Mouse (Mus musculus): Measurements from ENCODE around the gene Fkbp14.

Fkbp14 gene

DNA sequence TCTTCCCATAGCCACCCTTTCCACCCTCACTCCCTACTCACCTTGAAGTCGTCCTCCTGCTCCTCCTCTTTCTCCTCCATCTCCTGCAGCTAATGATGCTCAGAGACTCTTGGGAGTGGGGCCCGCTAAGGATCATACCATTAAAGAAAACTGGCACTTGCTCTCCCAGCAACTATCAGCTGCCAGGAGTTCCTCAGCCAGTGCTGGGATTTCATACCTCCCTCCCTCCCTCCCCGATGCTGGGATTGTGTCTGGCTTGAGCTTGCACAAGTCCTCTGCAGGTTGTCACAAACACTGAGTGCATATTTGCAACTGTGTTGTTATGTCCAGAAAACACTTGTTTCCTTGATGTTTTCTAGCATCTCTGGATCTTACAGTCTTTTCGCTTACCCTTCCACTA, at the start of gene Fkbp14:
Fkbp14 (minus strand) TSS at position 101 of the 400 bp plus-strand sequence.
- DNase-seq: no peak

DNA sequence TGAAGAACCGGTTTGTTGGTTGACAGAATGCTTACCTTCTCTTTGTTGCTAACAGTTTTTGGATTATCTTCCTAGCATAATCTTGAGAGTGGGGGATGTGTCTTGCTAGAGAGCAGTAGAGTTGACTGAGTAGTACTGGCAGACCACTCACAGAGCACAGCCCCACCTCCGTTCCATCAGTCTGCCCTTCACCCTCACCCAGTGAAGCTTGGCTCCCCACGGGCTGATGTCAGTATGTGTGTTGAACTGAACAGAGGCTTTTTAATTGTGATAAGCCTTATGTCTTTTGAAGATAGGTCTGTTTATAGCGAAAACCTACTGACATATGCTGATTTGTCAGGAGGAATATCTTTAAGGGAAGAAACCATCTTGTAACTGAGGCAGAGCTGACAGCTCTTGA, 46.1 kb upstream of the Fkbp14 start:
- DNase-seq: no peak

GRCm38 (mm10) chr6:54641953-54642352, 44.8 kb upstream of the Fkbp14 start:
- no peak for DNase-seq

DNA sequence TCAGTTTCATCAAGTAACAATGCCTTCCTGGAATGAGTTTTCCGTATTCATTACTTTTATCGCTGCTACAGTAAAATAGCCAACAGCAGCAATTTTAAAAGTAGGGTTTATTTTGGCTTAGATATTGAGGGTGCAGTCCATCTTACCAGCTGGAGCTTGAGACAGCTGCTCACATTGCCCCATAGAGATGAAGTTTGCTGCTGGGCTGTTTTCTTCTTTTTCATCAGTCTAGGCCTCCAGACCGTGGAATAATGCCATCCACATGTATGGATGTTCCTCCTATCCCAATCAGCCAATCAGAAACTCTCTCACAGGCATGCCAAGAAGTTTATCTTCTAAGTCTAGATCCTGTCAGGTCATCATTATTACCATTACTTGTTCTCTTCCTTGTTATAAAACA, 42.8 kb upstream of the Fkbp14 start:
- no peak for DNase-seq

DNA sequence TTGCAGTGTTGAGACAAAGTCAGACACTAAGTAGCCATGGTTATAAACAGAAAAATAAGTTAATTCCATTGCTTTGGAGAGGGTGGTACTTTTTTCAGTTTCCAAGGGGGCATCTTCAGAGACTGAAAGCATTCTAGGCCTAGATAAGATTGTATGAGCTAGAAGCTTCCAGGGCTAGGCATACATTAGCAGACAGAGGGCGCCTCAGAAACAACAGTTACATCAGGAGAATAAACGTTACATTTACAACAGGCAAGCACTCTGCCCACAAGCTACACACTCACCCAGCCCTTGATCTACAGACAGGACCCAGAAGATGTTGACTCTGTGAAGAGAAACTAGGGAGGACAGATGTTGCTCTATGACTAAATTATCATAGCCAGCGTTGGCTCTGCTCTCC, 34.4 kb upstream of the Fkbp14 start:
- no peak for DNase-seq

DNA sequence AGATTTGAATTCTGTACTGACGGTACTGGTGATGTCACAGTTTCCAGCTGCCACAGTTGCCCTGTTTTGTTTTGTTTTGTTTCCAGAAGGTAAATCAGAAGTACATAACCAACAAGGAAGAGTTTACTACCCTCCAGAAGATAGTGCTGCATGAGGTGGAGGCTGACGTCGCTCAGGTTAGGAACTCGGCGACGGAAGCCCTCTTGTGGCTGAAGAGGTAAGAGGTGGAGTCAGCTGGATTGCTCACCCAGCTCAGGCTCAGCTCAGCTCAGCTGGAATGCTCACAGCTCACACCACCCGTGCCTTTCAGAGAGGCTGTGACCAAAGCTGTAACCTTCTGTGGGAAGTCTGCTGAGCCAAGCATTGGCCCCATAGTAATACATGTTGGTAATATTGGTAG, 32.6 kb upstream of the Fkbp14 start:
- DNase-seq: peak; percentile 26

DNA sequence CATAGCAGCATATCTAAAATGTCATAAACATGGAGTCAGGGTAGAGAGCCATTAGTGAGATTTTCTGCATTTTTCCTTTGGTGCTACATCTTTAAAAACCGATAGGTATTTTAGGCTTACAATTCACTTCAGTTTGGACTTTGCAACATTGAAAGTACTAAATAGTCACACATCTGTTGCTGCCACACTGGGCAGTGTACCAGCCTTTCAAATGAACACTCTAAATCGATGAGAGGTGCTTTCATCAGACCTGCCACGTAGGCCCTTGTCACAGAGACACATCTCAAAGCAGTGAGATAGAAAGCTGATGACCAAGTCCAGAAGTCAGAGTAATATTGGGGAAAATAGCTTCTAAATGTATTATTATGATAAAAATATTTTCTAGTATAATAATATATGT, 31.3 kb upstream of the Fkbp14 start:
- no peak for DNase-seq

GRCm38 (mm10) chr6:54620357-54620756, 23.2 kb upstream of the Fkbp14 start:
- no peak for DNase-seq

DNA sequence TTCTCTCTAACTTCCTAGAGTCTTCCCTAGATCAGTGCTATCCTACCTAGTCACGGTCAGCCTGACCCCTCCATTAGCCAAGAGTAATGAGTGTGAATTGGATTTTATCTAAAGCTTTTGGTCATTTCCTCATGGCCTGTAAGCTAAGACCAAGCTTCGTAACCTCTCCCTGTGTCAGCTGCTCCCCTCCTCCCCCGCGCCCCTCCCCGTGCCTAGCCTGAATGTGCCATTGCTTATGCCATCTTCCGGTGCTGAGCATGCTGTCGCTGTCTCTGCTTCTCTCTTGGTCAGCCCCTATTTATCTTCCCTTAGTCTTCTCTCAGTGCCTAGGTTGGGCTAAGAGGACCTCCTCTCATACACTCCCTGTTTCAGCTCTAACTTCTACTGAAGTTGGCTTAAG, 22.4 kb upstream of the Fkbp14 start:
- DNase-seq: no peak

DNA sequence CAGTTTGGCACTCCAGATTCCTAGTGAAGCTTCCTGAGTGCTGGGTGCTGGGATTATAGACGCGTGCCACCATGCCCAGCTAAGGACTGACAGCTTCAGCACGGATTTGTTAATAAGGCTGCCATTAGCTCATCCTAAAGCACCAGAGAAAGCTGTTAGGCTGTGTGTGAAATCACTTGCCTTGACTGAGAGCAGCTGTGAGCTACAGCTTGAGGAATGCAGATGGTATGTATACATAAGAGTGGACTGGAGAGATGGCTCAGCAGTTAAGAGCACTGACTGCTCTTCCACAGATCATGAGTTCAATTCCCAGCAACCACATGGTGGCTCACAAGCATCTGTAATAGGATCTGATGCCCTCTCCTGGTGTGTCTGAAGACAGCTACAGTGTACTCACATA, 20.3 kb upstream of the Fkbp14 start:
- DNase-seq: no peak

GRCm38 (mm10) chr6:54606241-54606640, 9.1 kb upstream of the Fkbp14 start:
- DNase-seq: no peak

DNA sequence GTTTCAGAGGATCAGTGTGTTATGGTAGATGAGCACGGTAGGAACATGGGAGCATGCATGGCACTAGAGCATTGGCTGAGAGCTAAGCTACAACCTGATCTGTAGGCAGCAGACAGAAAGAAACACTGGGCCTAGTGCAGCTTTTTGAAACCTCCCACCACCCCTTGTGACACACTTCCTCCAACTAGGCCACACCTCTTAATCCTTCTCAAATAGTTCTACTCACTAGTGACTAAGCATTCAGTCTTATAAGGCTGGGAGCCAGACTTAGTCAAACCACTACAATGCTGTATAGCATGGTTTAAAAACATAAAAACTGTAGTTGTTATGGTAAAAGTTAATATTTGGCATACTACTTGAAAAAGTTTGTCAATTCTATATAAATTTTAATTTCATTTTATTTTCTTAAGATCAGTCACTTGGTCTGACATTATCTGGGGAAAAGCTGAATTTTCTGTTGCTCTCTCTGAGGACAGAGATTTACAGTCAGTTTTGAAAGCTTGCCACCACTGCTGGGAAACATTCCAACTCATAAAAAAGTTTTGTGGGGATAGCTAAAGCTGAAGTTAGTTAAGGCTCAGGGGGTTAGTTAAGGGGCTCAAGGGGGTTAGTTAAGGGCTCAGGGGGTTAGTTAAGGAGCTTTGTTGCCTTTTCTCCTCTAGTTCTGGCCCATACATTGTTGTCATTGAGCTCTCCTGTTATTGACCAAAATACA, 7.0 kb upstream of the Fkbp14 start:
- no peak for DNase-seq

DNA sequence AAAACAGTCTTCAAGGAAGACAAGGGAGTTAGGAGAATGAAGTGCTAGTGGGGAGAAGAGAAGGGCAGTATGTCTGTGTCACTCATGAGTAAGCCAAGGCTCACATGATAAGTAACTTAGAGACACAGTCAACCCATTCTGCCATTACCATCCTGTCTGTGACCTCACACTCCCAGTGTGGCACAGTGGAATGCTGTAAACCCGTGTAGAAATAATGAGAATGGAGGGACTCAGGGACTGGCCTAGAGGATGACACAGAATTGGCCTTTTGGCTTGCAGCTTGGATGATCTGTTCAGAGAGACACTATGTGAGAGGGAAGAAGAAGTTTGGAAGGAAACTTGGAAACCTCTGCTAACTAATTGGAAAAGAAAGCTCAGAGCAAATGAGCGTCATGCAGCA, 5.8 kb upstream of the Fkbp14 start:
- no peak for DNase-seq

DNA sequence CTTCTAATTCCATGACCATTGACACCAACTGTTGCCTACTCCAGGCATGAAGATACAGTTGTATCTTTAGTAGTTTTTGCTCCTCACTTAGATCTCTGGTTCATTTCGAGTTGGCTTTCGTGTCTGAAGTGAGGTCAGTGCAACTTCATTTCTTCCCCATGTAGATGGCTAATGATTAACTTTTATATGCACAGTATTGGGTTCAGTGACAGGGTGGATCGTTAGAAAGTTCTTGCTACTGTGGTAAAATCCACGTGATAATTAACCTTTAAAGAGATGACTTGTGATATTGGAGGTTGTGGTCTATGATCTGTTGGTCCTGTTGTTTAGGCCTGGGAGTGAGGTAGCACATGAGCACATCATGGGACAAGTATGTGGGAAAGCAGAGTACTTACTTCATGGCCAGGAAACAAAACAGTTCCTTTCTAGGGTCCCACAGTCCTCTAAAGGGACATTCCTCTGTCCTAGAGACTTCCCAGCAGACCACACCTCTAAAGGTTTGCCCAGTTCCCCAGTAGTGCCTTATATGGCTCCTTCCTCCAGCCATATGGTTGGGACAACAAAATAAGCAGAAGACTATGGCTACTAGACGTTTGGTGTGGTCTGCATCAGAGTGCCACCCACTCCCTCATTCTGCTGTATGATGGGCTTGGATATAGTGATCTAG, 3.7 kb upstream of the Fkbp14 start:
- no peak for DNase-seq

- DNase-seq: no peak
These were observed 603 bp upstream of the Fkbp14 start for GRCm38 (mm10) chr6:54597711-54598110.

DNA sequence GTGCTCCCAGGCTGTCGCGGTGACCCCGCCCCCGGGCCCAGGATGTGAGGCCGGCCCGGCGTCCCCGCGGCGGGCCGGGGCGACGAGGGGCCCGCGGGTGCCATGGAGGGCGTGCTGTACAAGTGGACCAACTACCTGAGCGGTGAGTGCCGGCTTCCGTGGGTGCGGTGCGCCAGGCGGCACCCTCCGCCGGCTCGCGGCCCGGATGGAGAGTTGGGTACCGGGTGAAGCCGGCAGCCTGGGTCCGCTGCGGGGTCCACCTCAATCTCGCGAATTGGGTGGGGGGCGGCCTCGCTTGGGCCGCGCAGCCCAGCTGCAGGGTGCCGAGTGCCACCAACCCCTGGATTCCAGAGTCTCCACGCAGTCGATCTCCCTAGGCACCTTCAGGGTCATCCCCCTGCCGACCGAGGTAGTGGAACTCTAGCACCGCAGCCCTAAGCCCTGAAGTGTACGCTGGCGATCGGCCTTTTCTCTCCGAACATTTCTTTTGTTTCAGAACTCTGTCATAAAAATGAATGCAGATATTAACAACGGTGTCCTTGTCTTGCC, 1.7 kb downstream of the Fkbp14 start:
- no peak for DNase-seq

- DNase-seq: peak; percentile 92
These were observed 2.4 kb downstream of the Fkbp14 start, which contains the start of gene Plekha8 for GRCm38 (mm10) chr6:54594469-54595329. Gene Plekha8, plus strand, starts transcription at chr6:54595111.

GRCm38 (mm10) chr6:54593766-54594468, 3.2 kb downstream of the Fkbp14 start:
- DNase-seq: no peak

GRCm38 (mm10) chr6:54592938-54593535, 4.1 kb downstream of the Fkbp14 start:
- DNase-seq: peak; percentile 91

GRCm38 (mm10) chr6:54591778-54592177, 5.3 kb downstream of the Fkbp14 start:
- no peak for DNase-seq

DNA sequence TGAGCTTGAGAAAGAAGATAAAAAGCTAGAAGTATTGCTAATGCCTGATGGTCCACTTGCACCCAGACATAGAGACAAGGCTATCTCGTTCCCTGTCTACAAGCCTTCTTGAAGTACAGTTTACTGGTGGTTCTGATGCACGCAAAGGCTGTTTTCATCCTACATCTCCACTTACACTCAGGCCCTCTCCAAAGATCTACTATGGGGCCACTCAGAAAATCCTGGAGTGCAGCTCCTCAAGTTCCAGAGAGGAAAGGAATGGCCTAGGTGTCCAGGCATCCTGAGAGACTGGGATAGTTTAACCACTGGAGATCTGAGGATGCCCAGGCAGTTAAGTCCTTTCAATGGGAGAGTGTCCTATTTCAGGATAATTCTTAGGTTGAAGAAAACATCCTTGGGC, 6.4 kb downstream of the Fkbp14 start:
- DNase-seq: no peak

DNA sequence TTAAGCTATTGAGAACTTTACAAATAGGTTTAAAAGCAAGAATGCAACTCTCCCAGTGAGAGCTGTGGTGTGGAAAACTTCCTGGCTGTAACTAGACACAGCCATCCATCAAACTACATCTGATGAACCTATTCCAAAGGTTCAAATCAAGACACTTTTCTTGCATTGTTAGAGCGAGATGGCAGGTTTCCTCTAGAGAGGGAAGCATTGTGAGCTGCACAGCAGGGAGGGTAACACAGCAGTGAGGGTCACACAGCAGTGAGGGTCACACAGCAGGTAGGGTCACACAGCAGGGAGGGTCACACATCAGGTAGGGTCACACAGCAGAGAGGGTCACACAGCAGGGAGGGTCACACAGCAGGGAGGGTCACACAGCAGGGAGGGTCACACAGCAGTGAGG, 8.9 kb downstream of the Fkbp14 start:
- no peak for DNase-seq
